Mouse (Mus musculus) intestine, embryonic 15.5 days (tissue): ENCODE measurements at regions not wholly inside any gene's neighbourhood (a gene's known extent, or its start where the extent isn't known, plus 50 kb on each side); places are given as distances from the start of the nearest gene placed in this dataset.

Source experiments
- ATAC-seq: fragments of 200-750 bp; cut with Nextera tagmentation; 2 replicates; pipeline ENCODE4 v1.8.0; 2017; ENCODE audit warnings: moderate TSS enrichment, moderate library complexity
- H3K27ac ChIP-seq: fragments of 300-500 bp; sonication (generic); 2 replicates; pipeline ENCODE4 v1.5.1; 2015; ENCODE audit warnings: mild to moderate bottlenecking, inconsistent platforms
- H3K27me3 ChIP-seq: fragments of 300-500 bp; sonication (generic); replicated peaks from 2 replicates; pipeline ENCODE4 v1.6.1; 2015; ENCODE audit warnings: inconsistent platforms
- H3K36me3 ChIP-seq: fragments of 300-500 bp; sonication (generic); 2 replicates; pipeline ENCODE4 v1.6.1; 2015; ENCODE audit warnings: inconsistent platforms
- H3K4me1 ChIP-seq: fragments of 300-500 bp; sonication (generic); replicated peaks from 2 replicates; pipeline ENCODE4 v1.6.1; 2015; ENCODE audit warnings: inconsistent platforms
- H3K4me2 ChIP-seq: fragments of 300-500 bp; sonication (generic); replicated peaks from 2 replicates; pipeline ENCODE4 v1.6.1; 2015; ENCODE audit warnings: mild to moderate bottlenecking, inconsistent platforms
- H3K4me3 ChIP-seq: fragments of 300-500 bp; sonication (generic); replicated peaks from 2 replicates; pipeline ENCODE4 v1.5.1; 2015; ENCODE audit warnings: inconsistent platforms
- H3K9ac ChIP-seq: fragments of 300-500 bp; sonication (generic); 2 replicates; pipeline ENCODE4 v1.6.1; 2015; ENCODE audit warnings: inconsistent platforms
- H3K9me3 ChIP-seq: fragments of 300-500 bp; sonication (generic); 2 replicates; pipeline ENCODE4 v1.6.1; 2016; ENCODE audit warnings: inconsistent platforms
- WGBS: fragments of 180-500 bp; shearing (Covaris S2); methylation state at CpG from one replicate; pipeline ENCODE4 v1.1.7; 2015; 5-methylcytosine and 5-hydroxymethylcytosine counted together

GRCm38 (mm10) chr5:119359709-119360108 lies 310.8 kb upstream of the Tbx3 start:
- WGBS, result 23% methylated on average over 5 of the region's 5 CpGs
- no peak overlapping the region for H3K9ac ChIP-seq

GRCm38 (mm10) chr5:119360351-119360750 lies 310.1 kb upstream of the Tbx3 start:
- H3K4me1 ChIP-seq, result peaks cover 21% of the 10 kb centered on the region

More at GRCm38 (mm10) chr5:119359709-119360108, 310.8 kb upstream of the Tbx3 start:
- Histone ChIP-seq H3K27me3 (no peaks in the 10 kb centered on the region), H3K4me2 (no peak overlapping the region), H3K4me1 (peaks cover 21% of the 10 kb centered on the region), H3K9me3 (no peaks in the 10 kb centered on the region), H3K27ac (no peak overlapping the region), H3K4me3 (no peak overlapping the region), H3K36me3 (no peaks in the 10 kb centered on the region)
- peak; percentile 58; the same call in 1 of the 2 replicates for ATAC-seq

GRCm38 (mm10) chr5:119361406-119362044 lies 308.9 kb upstream of the Tbx3 start:
- H3K4me3 ChIP-seq, result no peak overlapping the region
- no peak overlapping the region for H3K9ac ChIP-seq
- 0 out of 2 replicates have a peak overlapping the region, but pooled peaks have one; percentile 54 for H3K27ac ChIP-seq
- H3K4me1 ChIP-seq, result peaks cover 21% of the 10 kb centered on the region
- no peaks in the 10 kb centered on the region for H3K9me3 ChIP-seq
- H3K4me2 ChIP-seq, result no peak overlapping the region
- peak; percentile 75 for ATAC-seq
- H3K27me3 ChIP-seq, result no peaks in the 10 kb centered on the region
- 35% methylated on average over 6 of the region's 6 CpGs for WGBS
- no peaks in the 10 kb centered on the region for H3K36me3 ChIP-seq

More at GRCm38 (mm10) chr5:119360351-119360750, 310.1 kb upstream of the Tbx3 start:
- no peak overlapping the region for H3K27ac ChIP-seq
- 96% methylated on average over 2 of the region's 2 CpGs for WGBS
- no peak overlapping the region for H3K4me3 ChIP-seq
- ATAC-seq, result no peak
- H3K9me3 ChIP-seq, result no peaks in the 10 kb centered on the region
- H3K4me2 ChIP-seq, result no peak overlapping the region
- no peak overlapping the region for H3K9ac ChIP-seq
- no peaks in the 10 kb centered on the region for H3K27me3 ChIP-seq
- H3K36me3 ChIP-seq, result no peaks in the 10 kb centered on the region

GRCm38 (mm10) chr5:119362452-119362851 lies 308.0 kb upstream of the Tbx3 start:
- H3K4me1 ChIP-seq, result peaks cover 21% of the 10 kb centered on the region
- H3K27me3 ChIP-seq, result no peaks in the 10 kb centered on the region
- peak overlapping the region; percentile 54; the same call in 1 of the 2 replicates for H3K27ac ChIP-seq
- H3K9ac ChIP-seq, result no peak overlapping the region
- H3K9me3 ChIP-seq, result no peaks in the 10 kb centered on the region
- H3K4me2 ChIP-seq, result no peak overlapping the region
- no peak for ATAC-seq
- H3K4me3 ChIP-seq, result no peak overlapping the region
- no peaks in the 10 kb centered on the region for H3K36me3 ChIP-seq
- 71% methylated on average over 12 of the region's 12 CpGs for WGBS

- H3K9me3 ChIP-seq, result no peaks in the 10 kb centered on the region
- no peak overlapping the region for H3K27ac ChIP-seq
- peak; percentile 29; the same call in 1 of the 2 replicates for ATAC-seq
- peaks cover 21% of the 10 kb centered on the region for H3K4me1 ChIP-seq
- no peak overlapping the region for H3K9ac ChIP-seq
- no peak overlapping the region for H3K4me3 ChIP-seq
- no peaks in the 10 kb centered on the region for H3K27me3 ChIP-seq
- 31% methylated on average over 4 of the region's 4 CpGs for WGBS
- no peaks in the 10 kb centered on the region for H3K36me3 ChIP-seq
- H3K4me2 ChIP-seq, result no peak overlapping the region
These were observed 306.2 kb upstream of the Tbx3 start for GRCm38 (mm10) chr5:119364250-119364649.

GRCm38 (mm10) chr5:119365157-119365556 lies 305.3 kb upstream of the Tbx3 start:
- Histone ChIP-seq H3K4me3 (no peak overlapping the region), H3K4me2 (no peak overlapping the region), H3K27ac (no peak overlapping the region), H3K4me1 (peaks cover 14% of the 10 kb centered on the region), H3K36me3 (no peaks in the 10 kb centered on the region), H3K9ac (no peak overlapping the region), H3K27me3 (no peaks in the 10 kb centered on the region), H3K9me3 (no peaks in the 10 kb centered on the region)
- 69% methylated on average over 6 of the region's 6 CpGs for WGBS
- no peak for ATAC-seq

- no peaks in the 10 kb centered on the region for H3K9me3 ChIP-seq
- no peak for ATAC-seq
- H3K27ac ChIP-seq, result no peak overlapping the region
- no peak overlapping the region for H3K4me3 ChIP-seq
- no peaks in the 10 kb centered on the region for H3K36me3 ChIP-seq
- 36% methylated on average over 5 of the region's 5 CpGs for WGBS
- H3K27me3 ChIP-seq, result no peaks in the 10 kb centered on the region
- H3K4me2 ChIP-seq, result no peak overlapping the region
- no peak overlapping the region for H3K9ac ChIP-seq
- peaks cover 12% of the 10 kb centered on the region for H3K4me1 ChIP-seq
These were observed 304.2 kb upstream of the Tbx3 start for GRCm38 (mm10) chr5:119366296-119366695.

GRCm38 (mm10) chr5:119370481-119370880 lies 300.0 kb upstream of the Tbx3 start:
- Histone ChIP-seq H3K4me3 (no peak overlapping the region), H3K9ac (no peak overlapping the region), H3K9me3 (no peaks in the 10 kb centered on the region), H3K36me3 (no peaks in the 10 kb centered on the region), H3K4me2 (peak overlapping the region; percentile 42), H3K4me1 (no peaks in the 10 kb centered on the region), H3K27me3 (no peaks in the 10 kb centered on the region), H3K27ac (no peak overlapping the region)
- ATAC-seq, result no peak
- WGBS, result 47% methylated on average over 12 of the region's 12 CpGs

- peak overlapping the region; percentile 42 for H3K4me2 ChIP-seq
- H3K4me1 ChIP-seq, result no peaks in the 10 kb centered on the region
- no peak overlapping the region for H3K4me3 ChIP-seq
- H3K27me3 ChIP-seq, result no peaks in the 10 kb centered on the region
- no peaks in the 10 kb centered on the region for H3K9me3 ChIP-seq
- ATAC-seq, result no peak
- H3K27ac ChIP-seq, result no peak overlapping the region
- 18% methylated on average over 16 of the region's 16 CpGs for WGBS
- no peaks in the 10 kb centered on the region for H3K36me3 ChIP-seq
- H3K9ac ChIP-seq, result no peak overlapping the region
These were observed 299.5 kb upstream of the Tbx3 start for GRCm38 (mm10) chr5:119370931-119371330.

GRCm38 (mm10) chr5:119373774-119374700 lies 296.4 kb upstream of the Tbx3 start:
- no peaks in the 10 kb centered on the region for H3K36me3 ChIP-seq
- H3K27me3 ChIP-seq, result no peaks in the 10 kb centered on the region
- H3K4me2 ChIP-seq, result no peak overlapping the region
- H3K4me3 ChIP-seq, result no peak overlapping the region
- H3K9ac ChIP-seq, result no peak overlapping the region
- WGBS, result 89% methylated on average over 24 of the region's 24 CpGs
- no peaks in the 10 kb centered on the region for H3K9me3 ChIP-seq
- H3K4me1 ChIP-seq, result 0 out of 2 replicates have a peak, but pooled peaks cover 3% of the 10 kb centered on the region
- no peak overlapping the region for H3K27ac ChIP-seq
- ATAC-seq, result no peak

GRCm38 (mm10) chr5:119374861-119375260 lies 295.6 kb upstream of the Tbx3 start:
- Histone ChIP-seq H3K4me1 (0 out of 2 replicates have a peak, but pooled peaks cover 3% of the 10 kb centered on the region), H3K9me3 (no peaks in the 10 kb centered on the region), H3K4me3 (no peak overlapping the region), H3K36me3 (no peaks in the 10 kb centered on the region), H3K9ac (no peak overlapping the region), H3K27ac (no peak overlapping the region), H3K4me2 (no peak overlapping the region), H3K27me3 (no peaks in the 10 kb centered on the region)
- no peak for ATAC-seq
- WGBS, result 67% methylated on average over 3 of the region's 3 CpGs

- Histone ChIP-seq H3K4me3 (no peak overlapping the region), H3K27ac (no peak overlapping the region), H3K4me1 (0 out of 2 replicates have a peak, but pooled peaks cover 3% of the 10 kb centered on the region), H3K27me3 (no peaks in the 10 kb centered on the region; the same call in 1 of the 2 replicates), H3K4me2 (no peak overlapping the region), H3K36me3 (no peaks in the 10 kb centered on the region), H3K9ac (no peak overlapping the region), H3K9me3 (no peaks in the 10 kb centered on the region)
- ATAC-seq, result no peak
- WGBS, result 47% methylated on average over 8 of the region's 8 CpGs
These were observed 292.2 kb upstream of the Tbx3 start for GRCm38 (mm10) chr5:119378261-119378660.
